Mouse (Mus musculus) lung, postnatal 0 days (tissue): ENCODE measurements around the gene Il9. TPM values are rescaled to one million over a fixed set of nuclear protein-coding genes. Genes with fewer than 3 reads are reported as not detected.
A peak's percentile ranks its signal among the peaks of the same experiment; 100 is the strongest.

Source experiments
- ATAC-seq: fragments of 200-750 bp; cut with Nextera tagmentation; 2 replicates; pipeline ENCODE4 v1.8.0; 2017; ENCODE audit warnings: moderate library complexity
- DNase-seq: peaks from one replicate; pipeline ENCODE4 v3.0.0-alpha.2; 2016; ENCODE audit warnings: low spot score
- H3K27ac ChIP-seq: fragments of 300-500 bp; sonication (generic); 2 replicates; pipeline ENCODE4 v1.5.1; 2014; ENCODE audit warnings: antibody characterized with exemption, mild to moderate bottlenecking, low read length, mixed read lengths
- H3K27me3 ChIP-seq: fragments of 300-500 bp; sonication (generic); replicated peaks from 2 replicates; pipeline ENCODE4 v1.6.1; 2014; ENCODE audit warnings: low read length, mixed read lengths; ENCODE audit not compliant: insufficient read depth
- H3K36me3 ChIP-seq: fragments of 300-500 bp; sonication (generic); 2 replicates; pipeline ENCODE4 v1.6.1; 2014; ENCODE audit warnings: low read length, mixed read lengths; ENCODE audit not compliant: insufficient read depth
- H3K4me1 ChIP-seq: fragments of 300-500 bp; sonication (generic); 2 replicates; pipeline ENCODE4 v1.6.1; 2014; ENCODE audit warnings: antibody characterized with exemption, low read depth, low read length, mixed read lengths; ENCODE audit not compliant: insufficient read depth
- H3K4me2 ChIP-seq: fragments of 300-500 bp; sonication (generic); replicated peaks from 2 replicates; pipeline ENCODE4 v1.6.1; 2014; ENCODE audit warnings: low read depth, mild to moderate bottlenecking, low read length, moderate library complexity, mixed read lengths
- H3K4me3 ChIP-seq: fragments of 300-500 bp; sonication (generic); 2 replicates; pipeline ENCODE4 v1.5.1; 2014; ENCODE audit warnings: low read depth, low read length
- H3K9ac ChIP-seq: fragments of 300-500 bp; sonication (generic); replicated peaks from 2 replicates; pipeline ENCODE4 v1.6.1; 2014; ENCODE audit warnings: low read depth, mild to moderate bottlenecking
- H3K9me3 ChIP-seq: fragments of 300-500 bp; sonication (generic); 2 replicates; pipeline ENCODE4 v1.6.1; 2016; ENCODE audit warnings: low read length, mixed read lengths
- CTCF ChIP-seq: IDR thresholded peaks from 2 replicates; pipeline ENCODE4 v1.5.1; 2016; ENCODE audit warnings: antibody characterized with exemption, mild to moderate bottlenecking
- EP300 ChIP-seq: IDR thresholded peaks from 2 replicates; pipeline ENCODE4 v1.6.1; 2016; ENCODE audit warnings: antibody characterized with exemption, mild to moderate bottlenecking, control low read depth
- WGBS: fragments of 180-500 bp; shearing (Covaris S2); extraction: QIAGEN DNeasy Blood & Tissue Kit; methylation state at CpG from one replicate; pipeline ENCODE4 v1.1.7; 2014; 5-methylcytosine and 5-hydroxymethylcytosine counted together
- polyA plus RNA-seq: library from polyadenylated mRNA; unstranded; fragments of >200 nt; fragmentation: Nextera tagmentation; extraction: Ambion mirVana; gene quantifications from 2 replicates; pipeline ENCODE4 v1.2.1, GENCODE M21; 2015

Gene Il9
- polyA plus RNA-seq, 1 experiment from 2014 or later: not detected

DNA sequence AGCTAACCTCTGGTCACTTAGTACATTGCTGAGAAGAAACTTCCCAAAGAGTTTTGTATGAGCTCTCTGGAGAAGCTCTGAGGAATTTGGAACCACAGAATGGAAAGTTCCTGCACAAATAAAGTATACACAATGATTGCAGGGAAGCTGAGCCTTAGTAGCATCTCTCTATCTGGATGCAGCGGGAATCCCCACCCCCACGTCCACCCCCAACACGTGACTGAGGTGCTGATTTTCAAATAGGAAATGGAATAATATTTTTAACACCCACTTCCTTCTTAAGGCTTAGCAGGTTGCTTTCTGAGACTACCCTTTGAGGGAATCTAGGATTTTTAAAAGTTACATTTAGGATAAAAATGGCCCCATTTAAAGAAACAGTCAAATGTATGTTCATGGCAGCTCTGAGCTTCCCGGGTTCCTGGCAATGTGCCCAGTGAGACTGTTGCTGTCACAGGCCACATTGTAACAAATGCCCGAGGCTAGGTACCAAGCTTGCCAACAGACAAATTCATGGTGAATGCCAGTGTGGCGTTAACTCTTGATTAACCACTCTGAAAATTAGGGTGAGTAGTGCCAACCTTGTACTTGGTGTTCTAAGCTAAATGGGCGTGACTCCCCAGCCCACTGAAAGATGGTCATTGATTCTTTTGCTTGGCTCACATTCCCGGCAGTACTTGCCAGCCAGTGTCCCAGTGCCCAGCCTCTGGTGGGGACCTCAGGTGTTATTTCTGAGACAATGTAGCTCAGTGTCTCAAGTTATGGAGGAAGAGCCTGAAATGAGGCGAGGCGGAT lies 32.6 kb downstream of the Il9 start:
- Histone ChIP-seq H3K27ac (no peak overlapping the region), H3K4me3 (no peak overlapping the region), H3K9ac (no peak overlapping the region), H3K4me1 (no peaks in the 10 kb centered on the region), H3K27me3 (no peaks in the 10 kb centered on the region), H3K9me3 (no peaks in the 10 kb centered on the region), H3K36me3 (no peaks in the 10 kb centered on the region), H3K4me2 (no peak overlapping the region)
- no peak for TF ChIP-seq EP300
- no peak for DNase-seq
- no peak for ATAC-seq
- WGBS: 60% methylated on average over 10 of the region's 10 CpGs

DNA sequence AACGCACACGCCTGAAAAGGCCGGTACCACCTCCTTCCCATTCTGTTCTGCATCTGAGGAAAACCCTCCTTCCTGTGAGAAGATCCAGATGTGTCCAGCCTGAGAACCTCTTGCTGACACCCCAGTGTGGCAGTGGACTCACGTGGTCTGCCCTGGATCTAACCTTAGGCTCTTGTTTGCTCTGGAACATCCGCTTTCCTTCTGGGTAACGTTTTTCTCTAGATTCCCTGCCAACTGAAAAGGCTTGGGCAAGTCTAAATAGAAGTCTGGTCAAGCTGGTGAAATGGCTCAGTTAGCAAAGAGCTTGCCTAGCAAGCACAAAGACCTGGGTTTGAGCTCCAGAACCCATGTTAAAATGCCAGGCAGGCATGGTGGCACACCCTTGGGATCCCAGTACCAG lies 37.0 kb downstream of the Il9 start:
- no peaks in the 10 kb centered on the region for H3K9me3 ChIP-seq
- no peak overlapping the region for H3K4me2 ChIP-seq
- ATAC-seq: no peak
- TF ChIP-seq EP300 (no peak), CTCF (no peak)
- peaks cover 4% of the 10 kb centered on the region for H3K27me3 ChIP-seq
- no peak overlapping the region for H3K4me3 ChIP-seq
- DNase-seq: no peak
- 72% methylated on average over 6 of the region's 6 CpGs for whole genome bisulfite sequencing
- no peak overlapping the region for H3K27ac ChIP-seq
- no peaks in the 10 kb centered on the region for H3K36me3 ChIP-seq
- H3K9ac ChIP-seq: no peak overlapping the region
- no peaks in the 10 kb centered on the region for H3K4me1 ChIP-seq

DNA sequence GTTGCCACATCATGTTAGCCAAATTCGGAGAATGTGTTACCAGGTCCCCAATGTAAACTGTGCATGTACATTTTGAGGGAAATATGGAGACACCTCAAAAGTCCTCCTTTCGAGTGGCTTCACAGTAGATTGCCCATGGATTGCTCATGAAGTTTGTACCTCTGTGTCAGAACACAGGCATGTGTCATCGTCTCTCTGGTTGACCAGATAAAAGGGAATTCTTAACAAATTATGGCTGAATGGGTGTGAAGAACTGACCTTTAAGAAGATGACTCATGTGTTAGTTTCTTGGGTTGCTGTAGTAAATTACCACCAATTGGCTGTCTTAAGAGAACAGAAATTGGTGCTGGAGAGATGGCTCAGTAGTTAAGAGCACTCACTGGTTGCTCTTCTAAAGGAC lies 37.9 kb downstream of the Il9 start:
- Histone ChIP-seq H3K9me3 (no peaks in the 10 kb centered on the region), H3K27me3 (peaks cover 13% of the 10 kb centered on the region), H3K36me3 (no peaks in the 10 kb centered on the region), H3K27ac (no peak overlapping the region), H3K4me3 (no peak overlapping the region), H3K4me1 (no peaks in the 10 kb centered on the region), H3K9ac (no peak overlapping the region), H3K4me2 (no peak overlapping the region)
- DNase-seq (no peak), ATAC-seq (no peak)
- TF ChIP-seq CTCF: no peak
- WGBS: 84% methylated on average over 3 of the region's 3 CpGs

DNA sequence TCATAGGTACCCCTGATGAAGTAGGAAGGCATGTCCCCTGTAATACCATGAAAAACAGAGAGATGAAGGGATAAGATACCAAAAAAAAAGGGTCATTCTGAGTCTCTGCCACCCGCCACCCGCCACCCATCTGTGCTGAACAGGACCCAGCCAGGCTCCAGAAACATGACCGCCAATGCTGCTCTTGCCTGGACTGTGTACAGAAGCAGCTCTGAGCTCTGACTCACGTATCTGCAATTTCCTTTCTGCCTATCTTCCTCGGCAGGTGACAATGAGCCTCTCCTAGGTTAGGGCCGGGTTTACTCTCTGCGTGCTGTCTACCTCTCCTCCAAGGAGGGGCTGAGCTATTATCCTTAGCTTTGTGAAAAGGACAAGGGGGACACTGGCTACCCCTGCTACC lies 38.6 kb downstream of the Il9 start:
- ATAC-seq (no peak), DNase-seq (no peak)
- no peak overlapping the region for H3K27ac ChIP-seq
- no peaks in the 10 kb centered on the region for H3K36me3 ChIP-seq
- no peak overlapping the region for H3K9ac ChIP-seq
- H3K4me3 ChIP-seq: no peak overlapping the region
- TF ChIP-seq CTCF: no peak
- TF ChIP-seq EP300: no peak
- H3K27me3 ChIP-seq: peaks cover 19% of the 10 kb centered on the region
- no peaks in the 10 kb centered on the region for H3K4me1 ChIP-seq
- WGBS: 50% methylated on average over 7 of the region's 7 CpGs
- no peak overlapping the region for H3K4me2 ChIP-seq
- H3K9me3 ChIP-seq: no peaks in the 10 kb centered on the region

- TF ChIP-seq EP300: no peak
- TF ChIP-seq CTCF: no peak
- no peak within 1 kb of the TSS for H3K9ac ChIP-seq
- peak; percentile 58 for DNase-seq
Observed at GRCm38 (mm10) chr13:56438211-56439075, 43.6 kb downstream of the Il9 start, which contains the start of gene Slc25a48. Slc25a48 (plus strand) TSS chr13:56438355.

DNA sequence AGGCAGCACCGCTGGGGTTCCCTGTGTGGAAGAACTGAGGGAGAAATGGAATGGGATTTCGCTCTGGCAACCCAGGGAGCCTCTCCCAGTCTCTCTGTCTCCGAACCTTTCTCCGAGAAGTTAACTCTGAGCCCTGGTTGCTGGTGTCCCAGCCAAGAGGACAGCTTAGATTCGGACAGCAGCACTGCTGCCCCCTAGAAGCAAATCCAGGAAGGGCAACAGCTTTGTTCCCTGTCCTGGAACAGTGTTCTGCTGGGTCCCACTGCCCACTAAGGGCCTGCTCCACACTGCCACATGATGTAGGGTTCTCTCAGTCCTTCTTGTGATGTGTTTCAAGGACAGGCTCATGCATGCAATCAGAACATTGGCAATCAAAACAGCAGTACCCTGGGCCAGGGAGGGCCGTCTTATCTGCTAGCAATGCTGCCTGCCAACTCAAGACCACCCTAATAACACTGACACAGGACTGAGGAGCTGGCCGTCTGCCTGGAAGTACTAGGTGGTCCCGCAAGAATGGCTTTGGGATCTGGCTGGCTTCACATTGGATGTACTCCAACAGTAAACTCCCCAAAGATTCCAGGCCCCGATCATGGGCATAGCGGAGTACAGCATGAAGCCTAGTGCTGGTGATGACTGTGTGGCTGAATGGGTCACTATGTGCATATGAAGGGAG lies 46.3 kb downstream of the Il9 start:
- 57% methylated on average over 10 of the region's 10 CpGs for WGBS
- peaks cover 4% of the 10 kb centered on the region; the same call in 1 of the 2 replicates for H3K4me1 ChIP-seq
- no peak for ATAC-seq
- peaks cover 19% of the 10 kb centered on the region for H3K27me3 ChIP-seq
- H3K9ac ChIP-seq: no peak overlapping the region
- no peaks in the 10 kb centered on the region for H3K9me3 ChIP-seq
- no peak overlapping the region for H3K4me3 ChIP-seq
- H3K4me2 ChIP-seq: no peak overlapping the region
- DNase-seq: no peak
- H3K27ac ChIP-seq: no peak overlapping the region
- no peaks in the 10 kb centered on the region for H3K36me3 ChIP-seq
- TF ChIP-seq CTCF (peak; percentile 45), EP300 (no peak)

More at GRCm38 (mm10) chr13:56438211-56439075, 43.6 kb downstream of the Il9 start, which contains the start of gene Slc25a48:
- peak within 1 kb of the TSS; percentile 48 for H3K4me2 ChIP-seq
- peaks cover 4% of the 10 kb centered on the region; the same call in 1 of the 2 replicates for H3K4me1 ChIP-seq
- peak; percentile 70 for ATAC-seq
- H3K9me3 ChIP-seq: no peaks in the 10 kb centered on the region
- no peak within 1 kb of the TSS for H3K27ac ChIP-seq
- 5% methylated on average over 51 of the region's 51 CpGs for WGBS
- H3K27me3 ChIP-seq: peaks cover 19% of the 10 kb centered on the region
- H3K36me3 ChIP-seq: no peaks in the 10 kb centered on the region
- H3K4me3 ChIP-seq: peak within 1 kb of the TSS; percentile 6; the same call in 1 of the 2 replicates
